Mouse (Mus musculus): ENCODE data around the gene Gm8068.
"Not testable (repeated sequence)": the region's sequence is repeated elsewhere in the genome, so short reads cannot be mapped to it uniquely, and the experiment has no call there.

Gene Gm8068

GRCm38 (mm10) chr14:41701785-41702184 is at the start of gene Gm8068:
TSS of gene Gm8068 (minus strand) at chr14:41701885.
- not testable (repeated sequence) for DNase-seq (ENCODE audit: low spot score)

- DNase-seq (ENCODE audit: low spot score): not testable (repeated sequence)
Measured at GRCm38 (mm10) chr14:41750514-41750913, 48.8 kb upstream of the Gm8068 start, which contains the start of gene Gm7929. TSS of gene Gm7929 (minus strand) at chr14:41750614.

- DNase-seq (ENCODE audit: low spot score): not testable (repeated sequence)
Measured at GRCm38 (mm10) chr14:41723437-41723836, 21.8 kb upstream of the Gm8068 start.

GRCm38 (mm10) chr14:41717180-41717579 is 15.5 kb upstream of the Gm8068 start:
- DNase-seq (ENCODE audit: low spot score): not testable (repeated sequence)

- not testable (repeated sequence) for DNase-seq (ENCODE audit: low spot score)
Measured at GRCm38 (mm10) chr14:41648176-41648575, 53.5 kb downstream of the Gm8068 start.

Data from ovary, postnatal 36 days (tissue).